Mouse (Mus musculus): ENCODE measurements around the gene Mllt3. TPM values are rescaled to one million over a fixed set of nuclear protein-coding genes. Genes with fewer than 3 reads are reported as not detected.

The Mllt3 gene
- total RNA-seq (2021) = 10 to 100 TPM; 52.2 to 56.0 TPM

GRCm38 (mm10) chr4:88033216-88033653, at the start of gene Mllt3:
Gene Mllt3 (minus strand): TSS chr4:88033364.
- peak; percentile 93 to 94 for DNase-seq

GRCm38 (mm10) chr4:88082381-88082780, 49.2 kb upstream of the Mllt3 start:
- no peak for DNase-seq

- no peak for DNase-seq
Measured at GRCm38 (mm10) chr4:88081885-88082284, 48.7 kb upstream of the Mllt3 start.

GRCm38 (mm10) chr4:88081417-88081816, 48.3 kb upstream of the Mllt3 start:
- no peak for DNase-seq

- DNase-seq = no peak
Measured at GRCm38 (mm10) chr4:88078983-88079382, 45.8 kb upstream of the Mllt3 start.

GRCm38 (mm10) chr4:88075388-88075787, 42.2 kb upstream of the Mllt3 start:
- no peak for DNase-seq

GRCm38 (mm10) chr4:88046280-88046679, 13.1 kb upstream of the Mllt3 start:
- DNase-seq = no peak

- no peak for DNase-seq
Measured at GRCm38 (mm10) chr4:88045151-88045550, 12.0 kb upstream of the Mllt3 start.

GRCm38 (mm10) chr4:88035361-88035760, 2.2 kb upstream of the Mllt3 start:
- DNase-seq = peak in 1 of 2 experiments; percentile 30

- DNase-seq = no peak
Measured at GRCm38 (mm10) chr4:88034387-88035157, 1.4 kb upstream of the Mllt3 start.

- DNase-seq = no peak
Measured at GRCm38 (mm10) chr4:88033729-88034386, 694 bp upstream of the Mllt3 start.

GRCm38 (mm10) chr4:88032151-88033098, 739 bp downstream of the Mllt3 start:
- peak; percentile 55 to 60 for DNase-seq

GRCm38 (mm10) chr4:88031211-88032150, 1.7 kb downstream of the Mllt3 start:
- DNase-seq = peak; percentile 31 to 37

GRCm38 (mm10) chr4:88023567-88023966, 9.6 kb downstream of the Mllt3 start:
- no peak for DNase-seq

GRCm38 (mm10) chr4:88022623-88023022, 10.5 kb downstream of the Mllt3 start:
- DNase-seq = no peak

GRCm38 (mm10) chr4:88020421-88020820, 12.7 kb downstream of the Mllt3 start:
- no peak for DNase-seq

- no peak for DNase-seq
Measured at GRCm38 (mm10) chr4:88019645-88020044, 13.5 kb downstream of the Mllt3 start.

GRCm38 (mm10) chr4:88017452-88018350, 15.5 kb downstream of the Mllt3 start:
- no peak for DNase-seq

- no peak for DNase-seq
Measured at GRCm38 (mm10) chr4:88015765-88016164, 17.4 kb downstream of the Mllt3 start.

- no peak for DNase-seq
Measured at GRCm38 (mm10) chr4:88015261-88015660, 17.9 kb downstream of the Mllt3 start.
